Mouse (Mus musculus): ENCODE results near the gene St3gal5. TPM values are rescaled to one million over a fixed set of nuclear protein-coding genes. Genes with fewer than 3 reads are reported as not detected.
A peak's percentile ranks its signal among the peaks of the same experiment; 100 is the strongest.

St3gal5 gene
- polyA plus RNA-seq, 1 experiment from 2014 or later, result 38.2 TPM

- Histone ChIP-seq H3K4me2 (no peak overlapping the region), H3K4me1 (no peaks in the 10 kb centered on the region), H3K27ac (no peak overlapping the region), H3K9ac (no peak overlapping the region), H3K36me3 (no peaks in the 10 kb centered on the region), H3K4me3 (replicated peaks) (no peak overlapping the region), H3K27me3 (replicated peaks) (no peaks in the 10 kb centered on the region), H3K9me3 (no peaks in the 10 kb centered on the region)
- no peak for ATAC-seq (ENCODE audit: insufficient read depth, low FRiP score, low read depth)
- 55% methylated on average over 8 of the region's 8 CpGs for WGBS
These were observed 20.1 kb downstream of the St3gal5 start for GRCm38 (mm10) chr6:72117322-72117968.

DNA sequence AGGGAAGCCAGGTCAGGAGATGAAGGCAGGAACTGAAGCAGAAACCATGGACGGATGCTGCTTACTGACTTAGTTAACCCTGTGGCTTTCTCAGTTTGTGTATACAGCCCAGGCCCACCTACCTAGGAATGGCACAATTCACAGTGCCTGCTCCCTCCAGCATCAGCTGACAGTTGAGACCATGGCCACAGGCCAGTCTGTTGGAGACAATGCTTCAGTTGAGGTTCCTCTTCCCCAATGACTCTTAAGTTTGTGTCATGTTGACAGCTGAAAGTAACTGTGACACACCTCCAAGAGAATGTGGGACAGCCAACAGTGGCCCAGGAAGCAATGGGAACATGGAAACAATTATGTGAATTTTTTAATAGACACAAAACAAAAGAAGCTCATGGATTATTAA is 22.5 kb downstream of the St3gal5 start:
- ATAC-seq (ENCODE audit: insufficient read depth, low FRiP score, low read depth), result no peak
- Histone ChIP-seq H3K9ac (no peak overlapping the region), H3K27me3 (replicated peaks) (no peaks in the 10 kb centered on the region), H3K36me3 (no peaks in the 10 kb centered on the region), H3K9me3 (no peaks in the 10 kb centered on the region), H3K4me2 (no peak overlapping the region), H3K4me3 (replicated peaks) (no peak overlapping the region), H3K4me1 (no peaks in the 10 kb centered on the region), H3K27ac (no peak overlapping the region)
- 67% methylated on average over 1 of the region's 1 CpGs for WGBS

GRCm38 (mm10) chr6:72121301-72121700 is 23.9 kb downstream of the St3gal5 start:
- Histone ChIP-seq H3K4me3 (replicated peaks) (no peak overlapping the region), H3K9ac (no peak overlapping the region), H3K9me3 (no peaks in the 10 kb centered on the region), H3K27ac (no peak overlapping the region), H3K4me1 (no peaks in the 10 kb centered on the region), H3K4me2 (no peak overlapping the region), H3K36me3 (no peaks in the 10 kb centered on the region), H3K27me3 (replicated peaks) (no peaks in the 10 kb centered on the region)
- 34% methylated on average over 3 of the region's 3 CpGs for WGBS
- ATAC-seq (ENCODE audit: insufficient read depth, low FRiP score, low read depth), result peak; percentile 22; the same call in 1 of the 2 replicates

DNA sequence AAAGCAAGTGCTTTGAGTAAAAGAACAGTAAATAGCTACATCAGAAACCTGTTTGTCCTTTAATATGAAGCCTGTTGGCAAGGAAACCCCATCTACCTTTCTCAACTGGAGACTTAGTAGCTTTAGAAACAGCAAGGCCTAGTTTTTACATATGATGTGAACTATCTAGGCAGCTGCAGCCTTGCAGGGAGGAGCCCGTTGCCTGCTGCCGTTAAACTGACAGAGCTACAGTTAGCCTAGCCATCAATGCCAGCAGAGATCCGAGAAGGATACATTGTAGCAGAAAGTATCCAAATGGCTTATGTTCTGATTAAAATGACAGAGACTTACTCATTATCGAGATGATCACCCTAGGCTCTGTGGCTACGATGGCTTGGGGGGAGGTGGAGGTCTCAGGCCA is 25.1 kb downstream of the St3gal5 start:
- Histone ChIP-seq H3K4me1 (no peaks in the 10 kb centered on the region), H3K27me3 (replicated peaks) (no peaks in the 10 kb centered on the region), H3K27ac (no peak overlapping the region), H3K4me3 (replicated peaks) (no peak overlapping the region), H3K36me3 (no peaks in the 10 kb centered on the region), H3K4me2 (no peak overlapping the region), H3K9ac (no peak overlapping the region), H3K9me3 (no peaks in the 10 kb centered on the region)
- ATAC-seq (ENCODE audit: insufficient read depth, low FRiP score, low read depth), result no peak
- WGBS, result 76% methylated on average over 5 of the region's 5 CpGs

GRCm38 (mm10) chr6:72124315-72125103 is 27.1 kb downstream of the St3gal5 start:
- no peaks in the 10 kb centered on the region for H3K9me3 ChIP-seq
- H3K36me3 ChIP-seq, result no peaks in the 10 kb centered on the region
- ATAC-seq (ENCODE audit: insufficient read depth, low FRiP score, low read depth), result no peak
- no peak overlapping the region for H3K4me3 ChIP-seq (replicated peaks)
- H3K4me2 ChIP-seq, result no peak overlapping the region
- no peaks in the 10 kb centered on the region for H3K4me1 ChIP-seq
- 93% methylated on average over 13 of the region's 13 CpGs for WGBS
- no peak overlapping the region for H3K9ac ChIP-seq
- H3K27ac ChIP-seq, result no peak overlapping the region
- H3K27me3 ChIP-seq (replicated peaks), result no peaks in the 10 kb centered on the region

GRCm38 (mm10) chr6:72126128-72126917 is 28.9 kb downstream of the St3gal5 start:
- no peak for ATAC-seq (ENCODE audit: insufficient read depth, low FRiP score, low read depth)
- Histone ChIP-seq H3K4me3 (replicated peaks) (no peak overlapping the region), H3K4me1 (no peaks in the 10 kb centered on the region), H3K27ac (no peak overlapping the region), H3K27me3 (replicated peaks) (no peaks in the 10 kb centered on the region), H3K9ac (no peak overlapping the region), H3K4me2 (no peak overlapping the region), H3K36me3 (no peaks in the 10 kb centered on the region), H3K9me3 (no peaks in the 10 kb centered on the region)
- WGBS, result 77% methylated on average over 9 of the region's 9 CpGs

DNA sequence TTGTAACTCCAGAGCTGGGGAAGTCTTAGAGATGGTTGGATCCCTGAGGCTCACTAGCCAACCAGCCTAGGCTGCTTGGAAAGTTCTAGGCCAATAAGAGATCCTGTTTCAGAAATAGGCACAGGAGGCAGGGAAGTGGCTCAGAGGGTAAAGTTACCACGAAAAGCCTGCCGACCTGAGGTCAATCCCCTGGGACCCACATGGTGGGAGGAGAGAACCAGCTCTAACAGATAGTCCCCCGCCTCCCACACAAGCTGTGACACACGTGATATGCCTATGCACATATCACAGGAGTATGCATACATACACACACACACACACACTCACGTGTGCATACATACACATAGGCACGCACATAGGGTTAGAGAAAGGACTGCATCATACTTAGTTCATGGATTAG is 32.7 kb downstream of the St3gal5 start:
- no peak for ATAC-seq (ENCODE audit: insufficient read depth, low FRiP score, low read depth)
- H3K4me3 ChIP-seq (replicated peaks), result no peak overlapping the region
- H3K36me3 ChIP-seq, result peaks cover 10% of the 10 kb centered on the region
- H3K27me3 ChIP-seq (replicated peaks), result no peaks in the 10 kb centered on the region
- no peak overlapping the region for H3K9ac ChIP-seq
- H3K27ac ChIP-seq, result no peak overlapping the region
- no peaks in the 10 kb centered on the region for H3K9me3 ChIP-seq
- no peak overlapping the region for H3K4me2 ChIP-seq
- no peaks in the 10 kb centered on the region for H3K4me1 ChIP-seq
- WGBS, result 82% methylated on average over 6 of the region's 6 CpGs

- Histone ChIP-seq H3K4me3 (replicated peaks) (no peak overlapping the region), H3K27ac (no peak overlapping the region), H3K4me1 (no peaks in the 10 kb centered on the region), H3K4me2 (no peak overlapping the region), H3K9ac (no peak overlapping the region), H3K36me3 (peaks cover 10% of the 10 kb centered on the region), H3K27me3 (replicated peaks) (no peaks in the 10 kb centered on the region), H3K9me3 (no peaks in the 10 kb centered on the region)
- ATAC-seq (ENCODE audit: insufficient read depth, low FRiP score, low read depth), result no peak
- WGBS, result 93% methylated on average over 8 of the region's 8 CpGs
These were observed 35.4 kb downstream of the St3gal5 start for GRCm38 (mm10) chr6:72132671-72133214.

DNA sequence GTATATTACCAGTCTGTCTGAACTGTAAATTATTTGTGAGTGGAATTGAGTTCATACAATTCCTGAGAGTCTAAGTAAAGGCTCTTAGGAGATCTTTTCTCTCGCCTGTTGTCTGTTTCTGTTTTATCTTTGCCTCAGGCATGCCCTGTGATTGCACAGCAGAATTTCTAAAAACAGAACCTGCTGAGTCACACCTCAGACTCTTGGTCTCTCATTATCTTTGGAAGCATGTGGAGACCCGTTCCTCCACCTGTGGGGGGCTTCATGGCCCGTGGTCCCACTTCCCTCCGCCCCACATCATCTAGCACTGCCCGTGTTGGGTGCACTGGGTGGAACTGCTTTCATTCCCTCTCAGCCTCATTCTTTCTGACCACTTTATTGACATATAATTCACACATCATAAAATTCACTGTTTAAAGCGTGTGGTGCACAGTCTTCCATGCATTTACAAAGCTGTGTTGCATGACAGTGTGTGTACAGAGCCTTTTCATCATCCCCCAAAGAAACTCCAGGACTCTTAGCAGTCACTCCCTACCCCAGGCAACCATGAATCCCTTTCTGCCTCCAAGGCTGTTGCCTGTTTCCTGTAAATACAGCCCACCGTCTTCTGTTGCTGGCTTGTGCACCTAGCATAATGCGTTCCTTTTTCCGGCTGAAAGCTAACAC is 37.6 kb downstream of the St3gal5 start:
- ATAC-seq (ENCODE audit: insufficient read depth, low FRiP score, low read depth), result no peak
- no peaks in the 10 kb centered on the region for H3K27me3 ChIP-seq (replicated peaks)
- no peak overlapping the region for H3K27ac ChIP-seq
- H3K36me3 ChIP-seq, result peaks cover 10% of the 10 kb centered on the region
- no peaks in the 10 kb centered on the region for H3K9me3 ChIP-seq
- H3K9ac ChIP-seq, result no peak overlapping the region
- WGBS, result 78% methylated on average over 9 of the region's 9 CpGs
- no peak overlapping the region for H3K4me3 ChIP-seq (replicated peaks)
- no peak overlapping the region for H3K4me2 ChIP-seq
- H3K4me1 ChIP-seq, result no peaks in the 10 kb centered on the region

- Histone ChIP-seq H3K9ac (no peak overlapping the region), H3K27ac (no peak overlapping the region), H3K36me3 (peaks cover 10% of the 10 kb centered on the region), H3K9me3 (no peaks in the 10 kb centered on the region), H3K4me1 (no peaks in the 10 kb centered on the region), H3K4me3 (replicated peaks) (no peak overlapping the region), H3K27me3 (replicated peaks) (no peaks in the 10 kb centered on the region), H3K4me2 (no peak overlapping the region)
- 80% methylated on average over 5 of the region's 5 CpGs for WGBS
- no peak for ATAC-seq (ENCODE audit: insufficient read depth, low FRiP score, low read depth)
These were observed 38.6 kb downstream of the St3gal5 start for GRCm38 (mm10) chr6:72136016-72136415.

DNA sequence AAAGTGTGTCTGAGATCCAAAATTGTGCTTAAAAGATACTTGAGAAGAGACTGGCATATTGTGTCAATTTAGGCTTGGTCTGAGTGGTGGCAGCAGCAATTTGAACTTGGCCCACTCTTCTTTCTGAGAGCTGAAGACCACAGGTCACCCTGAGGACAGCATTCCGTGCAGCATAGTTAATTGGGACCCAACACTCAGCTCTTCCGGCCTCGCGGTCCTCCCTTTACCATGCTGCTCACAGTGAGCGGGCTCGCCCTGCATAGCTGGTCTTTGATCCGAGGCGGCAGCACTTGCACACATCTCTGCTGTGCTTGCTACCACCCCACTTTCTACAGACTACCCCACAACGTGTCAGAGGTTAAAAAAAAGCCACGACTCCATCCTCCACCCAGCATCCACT is 39.2 kb downstream of the St3gal5 start:
- H3K36me3 ChIP-seq, result peaks cover 10% of the 10 kb centered on the region
- ATAC-seq (ENCODE audit: insufficient read depth, low FRiP score, low read depth), result no peak
- no peak overlapping the region for H3K9ac ChIP-seq
- H3K4me3 ChIP-seq (replicated peaks), result no peak overlapping the region
- 81% methylated on average over 10 of the region's 10 CpGs for WGBS
- H3K4me1 ChIP-seq, result no peaks in the 10 kb centered on the region
- H3K9me3 ChIP-seq, result no peaks in the 10 kb centered on the region
- H3K4me2 ChIP-seq, result no peak overlapping the region
- H3K27ac ChIP-seq, result no peak overlapping the region
- no peaks in the 10 kb centered on the region for H3K27me3 ChIP-seq (replicated peaks)

Data from stomach, embryonic 15.5 days (tissue).